Mouse (Mus musculus) heart, embryonic 10.5 days (tissue): ENCODE measurements at regions not wholly inside any gene's neighbourhood (a gene's known extent, or its start where the extent isn't known, plus 50 kb on each side); places are given as distances from the start of the nearest gene placed in this dataset.

Experiments
- DNase-seq: peaks from one replicate; pipeline ENCODE4 v3.0.0-alpha.2; 2017; ENCODE audit warnings: low spot score
- H3K27ac ChIP-seq: fragments of 300-500 bp; sonication (generic); 2 replicates; pipeline ENCODE4 v1.5.1; 2016; ENCODE audit warnings: mild to moderate bottlenecking
- H3K27me3 ChIP-seq: fragments of 300-500 bp; sonication (generic); 2 replicates; pipeline ENCODE4 v1.6.1; 2016; ENCODE audit warnings: mild to moderate bottlenecking; ENCODE audit not compliant: poor library complexity, insufficient read depth, severe bottlenecking
- H3K36me3 ChIP-seq: fragments of 300-500 bp; sonication (generic); 2 replicates; pipeline ENCODE4 v1.6.1; 2016; ENCODE audit warnings: mild to moderate bottlenecking, moderate library complexity
- H3K4me1 ChIP-seq: fragments of 300-500 bp; sonication (generic); 2 replicates; pipeline ENCODE4 v1.6.1; 2016; ENCODE audit warnings: mild to moderate bottlenecking
- H3K4me3 ChIP-seq: fragments of 300-500 bp; sonication (generic); 2 replicates; pipeline ENCODE4 v1.5.1; 2016; ENCODE audit warnings: mild to moderate bottlenecking, moderate library complexity
- H3K9me3 ChIP-seq: fragments of 300-500 bp; sonication (generic); 2 replicates; pipeline ENCODE4 v1.6.1; 2016; ENCODE audit warnings: mild to moderate bottlenecking, moderate library complexity
- WGBS: fragments of 180-500 bp; shearing (Covaris S2); methylation state at CpG from one replicate; pipeline ENCODE4 v1.1.7; 2016; 5-methylcytosine and 5-hydroxymethylcytosine counted together

- Histone ChIP-seq H3K36me3 (no peaks in the 10 kb centered on the region), H3K4me1 (no peaks in the 10 kb centered on the region), H3K9me3 (no peaks in the 10 kb centered on the region), H3K27me3 (no peaks in the 10 kb centered on the region), H3K4me3 (no peak overlapping the region), H3K27ac (no peak overlapping the region)
- DNase-seq, result no peak
- WGBS, result 78% methylated on average over 3 of the region's 3 CpGs
Observed at GRCm38 (mm10) chr1:13782633-13783032, 2310.5 kb downstream of the 4930444P10Rik start.

GRCm38 (mm10) chr1:13772106-13772505 is 2321.0 kb downstream of the 4930444P10Rik start:
- Histone ChIP-seq H3K27me3 (no peaks in the 10 kb centered on the region), H3K36me3 (no peaks in the 10 kb centered on the region), H3K27ac (no peak overlapping the region), H3K9me3 (no peaks in the 10 kb centered on the region), H3K4me3 (no peak overlapping the region), H3K4me1 (peaks cover 8% of the 10 kb centered on the region; the same call in 1 of the 2 replicates)
- no peak for DNase-seq
- WGBS, result 39% methylated on average over 2 of the region's 2 CpGs

- Histone ChIP-seq H3K36me3 (no peaks in the 10 kb centered on the region), H3K4me3 (no peak overlapping the region), H3K27ac (0 out of 2 replicates have a peak overlapping the region, but pooled peaks have one; percentile 16), H3K9me3 (no peaks in the 10 kb centered on the region), H3K4me1 (peaks cover 8% of the 10 kb centered on the region; the same call in 1 of the 2 replicates), H3K27me3 (no peaks in the 10 kb centered on the region)
- WGBS, result 30% methylated on average over 10 of the region's 10 CpGs
- DNase-seq, result no peak
Observed at GRCm38 (mm10) chr1:13771014-13771463, 2322.1 kb downstream of the 4930444P10Rik start.

GRCm38 (mm10) chr1:13752479-13752878 is 2338.6 kb downstream of the A830018L16Rik start:
- 65% methylated on average over 1 of the region's 1 CpGs for WGBS
- no peaks in the 10 kb centered on the region for H3K27me3 ChIP-seq
- no peak for DNase-seq
- H3K4me1 ChIP-seq, result no peaks in the 10 kb centered on the region
- H3K9me3 ChIP-seq, result no peaks in the 10 kb centered on the region
- no peak overlapping the region for H3K4me3 ChIP-seq
- H3K36me3 ChIP-seq, result no peaks in the 10 kb centered on the region
- no peak overlapping the region for H3K27ac ChIP-seq

- Histone ChIP-seq H3K4me1 (no peaks in the 10 kb centered on the region), H3K27ac (no peak overlapping the region), H3K4me3 (no peak overlapping the region), H3K27me3 (no peaks in the 10 kb centered on the region), H3K36me3 (no peaks in the 10 kb centered on the region), H3K9me3 (no peaks in the 10 kb centered on the region)
- 66% methylated on average over 1 of the region's 1 CpGs for WGBS
- DNase-seq, result no peak
Observed at GRCm38 (mm10) chr1:13751381-13751780, 2337.5 kb downstream of the A830018L16Rik start.
